Mouse (Mus musculus) lung, adult 18-20 months (tissue): ENCODE measurements at regions not wholly inside any gene's neighbourhood (a gene's known extent, or its start where the extent isn't known, plus 50 kb on each side); places are given as distances from the start of the nearest gene placed in this dataset.

Experiments used
- DNase-seq, 2 experiments: peaks; one replicate each; pipeline ENCODE4 v3.0.0; 2022; ENCODE audit warnings: mixed read lengths in 2 of 2

GRCm38 (mm10) chr15:72101730-72102129, 1732.6 kb upstream of the Gm6569 start:
- DNase-seq: no peak

DNA sequence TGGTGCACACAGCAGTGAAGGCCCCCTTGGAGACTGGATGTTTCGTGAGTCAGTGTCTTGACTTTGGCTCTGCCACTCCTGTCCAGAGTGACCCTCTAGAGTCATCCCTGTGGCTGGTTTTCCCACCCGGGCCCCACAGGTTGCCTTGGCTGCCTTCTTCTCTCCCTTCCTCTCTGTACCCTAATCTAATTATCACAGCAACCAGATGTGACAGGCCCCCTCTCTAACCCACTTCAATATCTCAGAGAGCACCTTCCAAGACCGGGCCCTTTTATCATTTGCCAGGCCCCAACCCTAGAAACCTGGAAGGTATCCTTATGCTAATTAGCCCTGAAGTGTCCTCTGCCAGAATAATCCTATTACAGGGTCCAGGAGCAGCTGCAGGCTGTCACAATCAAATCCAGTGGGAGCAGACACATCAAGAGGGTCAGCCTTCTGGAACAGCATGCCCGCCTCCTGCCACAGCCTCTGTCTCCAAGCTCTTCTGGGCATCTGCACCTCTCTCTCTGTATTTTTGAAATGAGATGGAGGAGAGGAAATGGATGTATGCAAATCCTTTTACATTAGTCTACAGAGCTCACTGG, 1728.4 kb upstream of the Gm6569 start:
- DNase-seq: no peak

DNA sequence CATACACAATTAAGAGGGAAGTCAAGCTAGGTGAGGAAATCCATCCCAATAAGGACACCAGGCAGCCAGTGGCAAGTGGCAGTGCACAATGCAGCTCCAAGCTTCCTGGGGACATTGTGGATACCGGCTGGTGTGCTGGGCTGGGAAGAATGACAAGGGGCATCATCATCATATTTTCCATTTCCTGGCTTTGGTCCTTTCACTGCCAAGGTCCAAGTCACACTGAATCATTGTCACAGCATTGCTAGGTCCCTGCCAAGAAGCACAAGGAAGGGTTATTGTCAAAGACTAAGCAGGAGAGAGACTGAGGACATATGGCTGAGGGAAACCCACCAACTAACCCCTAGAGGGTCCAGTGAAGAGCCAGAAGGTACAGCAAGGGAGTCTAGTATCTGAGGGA, 1723.8 kb upstream of the Gm6569 start:
- DNase-seq: no peak

DNA sequence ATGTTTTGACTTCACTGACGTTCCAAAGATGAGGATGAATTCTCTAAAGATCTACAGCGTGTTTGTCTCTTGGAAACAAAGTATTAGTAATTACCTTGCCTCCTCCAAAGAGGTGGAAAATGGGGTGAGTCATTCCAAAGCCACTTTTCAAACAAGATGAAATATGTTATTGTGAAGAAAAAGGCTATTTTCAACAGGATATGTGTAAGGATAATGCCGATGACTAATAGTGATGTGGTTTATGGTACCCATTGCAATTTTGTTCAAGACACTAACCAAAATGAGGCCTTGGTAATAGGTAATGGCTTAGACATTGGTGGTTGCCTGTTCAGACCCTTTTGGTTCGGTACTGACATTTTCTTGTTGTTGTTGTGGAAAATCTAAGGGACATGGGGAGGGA, 1717.6 kb upstream of the Gm6569 start:
- no peak for DNase-seq

- no peak for DNase-seq
These were observed 1700.1 kb upstream of the Gm6569 start for GRCm38 (mm10) chr15:72134226-72134625.

GRCm38 (mm10) chr15:72135992-72136617, 1698.3 kb upstream of the Gm6569 start:
- DNase-seq: no peak

DNA sequence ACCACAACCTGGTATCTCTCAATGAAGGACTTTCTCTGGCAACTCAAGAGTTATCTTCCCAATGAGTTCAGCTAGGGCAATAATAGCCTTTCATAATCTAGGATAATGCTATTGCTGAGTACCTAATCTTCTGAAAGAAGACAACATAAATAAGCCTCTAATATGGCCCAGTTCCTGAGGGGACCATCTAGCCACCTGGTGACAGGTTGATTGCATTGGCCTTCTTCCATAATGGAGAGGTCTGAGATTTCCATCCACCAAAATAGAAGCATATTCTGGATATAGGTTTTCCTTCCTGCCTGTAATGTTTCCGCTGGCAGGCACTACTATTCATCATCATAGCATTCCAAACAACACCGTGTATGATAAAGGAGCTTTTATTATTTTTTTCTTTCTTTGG, 1694.2 kb upstream of the Gm6569 start:
- DNase-seq: no peak

DNA sequence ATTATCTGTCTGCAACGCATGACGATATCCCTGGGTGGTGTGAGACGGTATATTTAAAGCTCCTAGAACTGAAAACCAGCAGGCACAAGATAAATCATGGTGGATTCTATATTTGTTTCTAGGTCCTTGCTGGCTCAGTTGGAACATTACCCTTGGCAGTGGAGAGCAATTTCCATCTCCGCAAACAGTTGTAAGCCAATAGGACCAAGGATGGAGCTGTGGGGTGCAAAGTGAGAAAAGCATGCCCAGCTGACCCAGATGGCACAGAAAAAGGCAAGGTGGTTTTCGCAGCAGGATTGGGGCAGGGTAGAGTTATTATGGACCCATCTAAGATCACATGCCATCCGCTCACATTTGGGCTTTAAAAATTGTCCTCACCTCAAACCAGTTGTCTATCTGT, 1683.8 kb upstream of the Gm6569 start:
- DNase-seq: no peak

GRCm38 (mm10) chr15:72158505-72158904, 1675.9 kb upstream of the Gm6569 start:
- no peak for DNase-seq

GRCm38 (mm10) chr15:72200861-72201260, 1633.5 kb upstream of the Gm6569 start:
- DNase-seq: no peak

GRCm38 (mm10) chr15:72201791-72202190, 1632.6 kb upstream of the Gm6569 start:
- DNase-seq: no peak

- no peak for DNase-seq
These were observed 1629.0 kb upstream of the Gm6569 start for GRCm38 (mm10) chr15:72205240-72205799.

DNA sequence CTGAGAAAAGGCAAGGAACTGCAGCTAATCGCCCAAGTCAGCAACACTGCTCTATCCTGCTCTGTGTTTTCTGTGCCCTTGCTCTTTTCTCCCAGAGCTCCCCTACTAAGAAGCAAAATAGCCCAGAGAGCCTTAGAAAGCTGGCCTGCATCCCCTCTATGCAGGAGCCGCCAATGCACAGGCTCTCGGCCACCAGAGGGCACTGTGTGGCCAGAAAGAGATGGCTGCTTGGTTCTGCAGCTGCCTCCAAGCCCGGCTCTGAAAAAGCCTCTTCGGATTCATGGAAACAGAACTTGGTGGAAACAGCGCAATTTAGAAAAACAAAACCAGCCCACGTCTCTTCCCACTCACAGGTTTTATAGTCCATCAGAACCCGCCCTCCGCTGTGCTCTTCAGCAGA, 1628.4 kb upstream of the Gm6569 start:
- DNase-seq: peak in 1 of 2 experiments; percentile 11

- no peak for DNase-seq
These were observed 1626.8 kb upstream of the Gm6569 start for GRCm38 (mm10) chr15:72207589-72207988.

GRCm38 (mm10) chr15:72208076-72208475, 1626.3 kb upstream of the Gm6569 start:
- DNase-seq: no peak

DNA sequence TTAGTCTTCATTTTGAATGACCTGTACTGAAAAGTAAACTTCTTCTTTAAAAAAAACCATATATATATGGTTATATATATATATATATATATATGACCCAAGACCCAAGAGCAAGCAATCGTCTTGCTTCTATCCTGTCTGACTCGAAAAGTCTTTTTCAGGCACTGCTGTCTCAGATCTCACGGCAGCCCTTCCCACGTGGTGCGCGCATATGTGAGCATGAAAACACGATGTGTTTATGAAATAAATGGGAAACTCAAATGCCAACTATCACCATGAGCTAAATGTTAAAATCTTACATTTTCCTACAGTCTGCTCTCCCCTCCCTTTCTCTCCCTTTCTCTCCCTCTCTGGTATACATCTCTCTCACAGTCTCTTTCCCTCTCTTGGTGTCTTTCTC, 1625.4 kb upstream of the Gm6569 start:
- no peak for DNase-seq

DNA sequence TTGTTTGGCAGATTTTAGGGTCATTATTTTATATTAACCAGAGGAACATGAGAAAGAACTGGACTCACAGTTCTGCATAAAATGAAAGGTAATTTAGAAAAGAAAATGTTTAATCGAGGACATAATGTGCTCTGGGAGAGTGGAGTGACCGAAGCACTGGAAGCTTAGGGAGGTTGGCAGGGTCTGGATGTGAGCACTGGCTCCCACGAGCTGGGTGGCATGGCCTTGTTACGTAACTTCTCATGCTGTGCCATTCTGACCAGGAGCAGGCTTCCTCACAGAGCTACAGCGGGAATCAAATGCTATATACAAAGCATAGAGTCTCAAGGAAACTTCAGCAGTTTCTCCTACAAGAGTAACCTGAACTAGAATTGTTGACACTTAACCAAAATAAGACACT, 1616.6 kb upstream of the Gm6569 start:
- DNase-seq: no peak

GRCm38 (mm10) chr15:72219985-72220384, 1614.4 kb upstream of the Gm6569 start:
- DNase-seq: no peak

DNA sequence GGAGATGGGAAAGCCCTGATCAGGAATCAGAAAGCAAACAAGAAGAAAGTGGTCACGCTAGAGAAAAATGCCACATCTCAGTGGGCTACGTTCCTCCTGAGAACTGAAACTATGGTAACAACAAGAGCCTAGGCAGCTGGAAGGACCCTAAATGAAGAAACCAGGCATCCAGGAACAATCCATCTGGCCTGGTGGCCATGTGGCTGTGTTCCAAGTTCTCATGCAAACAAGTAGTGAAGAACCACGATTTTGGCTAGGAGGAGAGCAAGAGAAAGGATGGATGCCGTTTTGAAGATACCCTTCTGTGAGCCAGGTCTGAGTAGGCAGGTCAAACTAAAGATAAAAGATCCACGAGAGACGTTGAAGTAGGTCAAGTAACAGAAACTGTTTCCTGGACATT, 1613.6 kb upstream of the Gm6569 start:
- no peak for DNase-seq

DNA sequence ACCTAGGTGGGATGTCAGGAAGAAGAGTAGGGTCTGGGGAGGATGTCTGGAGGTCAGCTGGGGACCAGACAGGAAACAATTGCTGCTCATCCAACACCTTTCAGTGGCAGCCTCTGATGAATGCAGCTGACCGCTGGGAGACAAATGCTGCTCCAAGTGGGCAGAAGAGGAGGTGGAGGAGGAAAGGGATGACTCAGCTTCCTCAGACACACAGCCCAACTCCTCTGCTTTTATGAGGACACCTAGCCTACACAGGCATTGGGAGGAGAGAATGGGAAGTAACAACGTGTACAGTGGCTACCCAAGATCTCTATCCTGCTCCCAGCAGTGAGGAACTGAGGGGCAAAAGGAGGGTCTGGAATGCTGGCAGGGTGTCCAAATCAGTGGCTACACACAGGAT, 1602.0 kb upstream of the Gm6569 start:
- DNase-seq: no peak

DNA sequence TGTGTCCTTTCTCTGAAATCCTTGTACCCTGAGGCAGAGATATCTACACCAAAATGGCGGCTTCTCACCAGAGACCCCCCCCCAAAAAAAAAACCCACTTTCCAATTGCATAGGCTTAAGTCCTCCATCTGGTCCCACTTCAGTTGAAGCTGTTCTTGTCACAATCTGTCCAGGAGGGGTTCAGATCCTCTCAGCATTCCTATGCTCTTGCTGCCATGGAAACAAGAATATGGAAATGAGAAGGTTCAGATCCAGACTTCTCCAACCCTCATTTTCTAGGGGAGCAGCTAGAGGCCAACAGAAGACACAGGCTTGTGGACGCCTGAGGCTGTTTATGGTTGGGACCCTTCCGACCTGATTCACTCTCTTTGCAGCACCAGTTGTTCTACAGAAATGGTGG, 1569.7 kb upstream of the Gm6569 start:
- DNase-seq: no peak

GRCm38 (mm10) chr15:72283846-72284245, 1550.5 kb upstream of the Gm6569 start:
- DNase-seq: no peak

- DNase-seq: no peak
These were observed 1537.7 kb upstream of the Gm6569 start for GRCm38 (mm10) chr15:72296648-72297047.

GRCm38 (mm10) chr15:72312417-72312816, 1521.9 kb upstream of the Gm6569 start:
- DNase-seq: no peak

GRCm38 (mm10) chr15:72321528-72321927, 1512.8 kb upstream of the Gm6569 start:
- DNase-seq: no peak
